Mouse (Mus musculus) left cerebral cortex, adult 18-20 months (tissue): Measurements from ENCODE around the gene Relch. TPM values are rescaled to one million over a fixed set of nuclear protein-coding genes. Genes with fewer than 3 reads are reported as not detected.

Source experiments
- DNase-seq, 2 experiments: peaks; one replicate each; pipeline ENCODE4 v3.0.0; 2021 to 2022; ENCODE audit warnings: low spot score in 2 of 2, mixed read lengths in 1 of 2
- total RNA-seq, 2 experiments: library from RNA; stranded (reverse); gene quantifications; 2 replicates each; pipeline ENCODE4 v1.2.3; 2021

Relch gene
- total RNA-seq, 2 experiments from 2014 or later = 93.7 to 96.1 TPM

DNA sequence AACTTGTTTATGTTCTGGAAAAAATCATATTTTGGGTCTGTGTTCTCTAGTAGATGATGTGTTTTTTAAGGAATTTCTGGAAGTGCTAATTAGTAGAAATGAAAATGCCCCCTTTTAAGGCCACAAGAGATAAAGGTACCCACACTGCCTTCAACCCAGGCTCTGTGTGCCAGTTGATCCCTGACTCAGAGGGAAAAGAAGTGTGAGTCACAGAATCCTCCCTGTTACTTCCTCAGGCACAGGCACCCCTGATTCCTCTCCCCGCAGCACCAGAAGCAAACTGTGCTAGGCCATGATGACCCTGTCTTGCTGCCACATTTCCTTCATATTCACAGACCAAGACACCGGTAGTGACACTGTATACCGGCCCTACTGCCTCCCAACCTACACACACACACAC lies 126.4 kb downstream of the Relch start:
- DNase-seq = no peak

DNA sequence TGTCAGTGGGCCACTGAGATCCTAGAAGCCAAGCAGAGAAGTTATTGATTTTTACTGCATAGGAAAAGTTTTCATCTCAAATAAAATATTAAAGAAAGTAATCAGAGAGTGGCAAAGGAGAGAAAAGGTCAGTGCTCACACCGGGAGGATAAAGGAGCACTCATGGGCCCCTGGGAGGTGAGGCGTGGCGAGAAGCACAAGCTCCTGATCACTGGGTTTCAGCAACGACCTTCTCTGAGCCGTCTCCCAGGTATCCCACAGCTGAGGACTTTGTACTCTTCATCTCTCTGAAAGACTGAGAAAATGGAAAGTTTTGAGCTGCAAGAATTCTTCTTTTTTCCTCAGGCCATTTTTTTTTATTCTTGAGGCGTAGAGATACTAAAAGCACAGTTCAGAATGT lies 131.0 kb downstream of the Relch start:
- DNase-seq = no peak

DNA sequence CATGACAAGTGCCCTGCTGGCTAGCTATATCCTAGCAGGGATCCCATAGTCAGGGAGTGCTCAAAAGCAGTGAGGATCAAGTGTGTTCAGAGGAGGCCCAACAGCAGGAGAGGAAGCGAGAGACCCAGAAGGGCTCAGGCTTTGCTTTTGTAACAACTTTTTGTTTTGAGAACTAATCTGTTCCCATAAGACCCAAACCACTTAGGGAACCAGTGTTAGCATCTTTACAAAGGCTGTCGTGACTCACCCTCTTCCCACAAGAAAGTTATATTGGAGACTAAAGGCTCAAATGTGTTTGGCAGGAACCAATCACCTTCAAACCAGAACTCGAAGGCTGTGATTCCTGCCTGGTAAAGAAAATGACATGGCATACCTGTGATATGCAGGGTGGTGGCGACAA lies 132.0 kb downstream of the Relch start:
- no peak for DNase-seq

DNA sequence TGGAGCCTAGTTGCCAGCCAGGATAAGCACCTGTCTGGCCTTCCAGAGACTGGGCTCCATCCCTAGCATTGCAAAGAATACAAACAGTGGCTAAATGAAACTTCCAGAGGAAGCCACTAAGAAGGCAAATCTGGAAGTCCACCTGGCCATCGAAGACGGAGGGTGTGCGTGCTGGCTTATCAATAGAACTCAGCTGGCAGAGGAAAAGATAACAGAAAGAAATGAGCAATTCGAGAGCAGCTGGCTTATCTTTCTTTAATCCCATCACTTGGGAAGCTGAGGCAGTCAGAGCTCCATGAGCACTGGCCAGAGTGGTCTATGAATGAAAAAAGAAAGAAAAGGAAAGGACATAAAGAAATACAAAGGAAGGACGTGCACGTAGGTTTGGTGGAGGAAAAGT lies 136.9 kb downstream of the Relch start:
- no peak for DNase-seq

DNA sequence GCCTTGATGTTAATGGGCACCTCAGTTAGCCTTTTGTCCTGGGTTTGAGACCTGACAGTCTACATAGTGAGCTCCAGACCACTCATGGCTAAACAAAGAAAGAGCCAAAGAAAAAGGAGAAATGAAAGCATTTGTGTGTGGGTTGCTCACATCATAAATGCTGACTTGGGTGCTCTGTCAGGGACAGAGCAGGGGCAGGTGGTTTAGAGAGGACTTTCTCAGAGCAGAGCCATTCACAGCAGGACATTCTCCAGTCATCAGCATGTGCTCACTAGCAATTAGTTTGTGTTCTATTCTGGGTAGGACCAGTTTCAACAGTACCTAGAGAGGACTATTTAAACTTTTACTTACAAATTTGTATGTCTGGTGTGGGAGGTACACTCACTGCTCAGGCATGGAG lies 137.6 kb downstream of the Relch start:
- DNase-seq = no peak

DNA sequence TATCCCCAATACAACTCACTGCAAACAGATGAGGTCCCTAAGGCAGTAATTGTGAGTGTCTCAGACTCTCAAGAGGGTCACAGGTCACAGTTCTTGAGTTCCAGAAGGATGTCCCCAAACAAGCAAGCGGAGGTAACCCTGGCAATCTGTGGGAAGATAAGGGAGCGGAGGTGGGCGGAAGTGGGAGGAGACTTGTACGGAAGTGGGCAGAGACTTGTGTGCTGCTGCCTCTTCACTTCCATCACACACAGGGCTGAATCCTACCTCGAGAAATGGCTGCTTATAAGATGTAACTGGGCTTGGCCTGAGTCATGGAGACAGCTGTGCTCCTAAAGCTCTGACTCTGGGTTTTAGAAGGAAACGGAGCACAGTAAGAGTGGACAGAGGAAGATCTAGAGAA lies 139.3 kb downstream of the Relch start:
- no peak for DNase-seq

DNA sequence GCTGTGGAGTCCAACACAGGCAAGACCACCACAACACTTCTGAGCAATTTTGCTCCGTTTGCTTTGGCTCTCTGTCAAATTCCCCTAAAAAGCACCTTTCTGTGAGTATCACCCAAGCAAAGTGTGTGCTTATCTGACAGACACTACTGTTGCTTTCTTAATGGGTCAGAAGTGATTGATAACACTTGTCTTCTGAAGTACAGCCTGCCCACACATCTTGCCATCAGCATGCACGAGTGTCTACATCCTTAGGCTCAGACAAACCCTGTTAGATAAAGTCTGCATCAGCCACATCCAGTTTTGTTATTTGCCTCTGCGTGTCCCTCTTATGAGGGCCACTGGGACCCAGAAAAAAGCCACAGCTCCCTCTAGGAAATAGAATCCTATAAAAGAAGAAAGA lies 140.6 kb downstream of the Relch start:
- DNase-seq = no peak

Other genes with a start within 250 kb of the Relch start
- 10 to 100 TPM; 15.2 to 16.0 TPM for gene Pign, start 184 bp upstream of the Relch start, total RNA-seq
- 1 to 10 TPM; 5.2 to 6.7 TPM for gene Tnfrsf11a, start 116.9 kb downstream of the Relch start, total RNA-seq